ENCODE assay signal across 29 mouse cellular contexts in genomic region chr10:51253439-51253838, GRCm38 (mm10).
DNase-seq lines count a peak whose midpoint lies in the region; ATAC-seq and TF ChIP-seq lines count a peak whose summit lies in the region.
"Had no signal": no experiment of that assay in that cellular context is flagged by ENCODE, and none has a peak within 500 bp of the region (broad histone marks: within the 10 kb centered on the region; RNA-seq: fewer than 3 reads in every experiment).

No protein-coding gene starts in this region.

- DNase-seq in layer of hippocampus, adult 2 months (ENCODE audit: low spot score in 2 of 2): no peak
- no peak for DNase-seq in layer of hippocampus, postnatal 36 days
- peak; percentile 7 for DNase-seq in NIH3T3 (ENCODE audit: low read depth)
- DNase-seq in splenic B cell, adult 2 months (ENCODE audit: low read depth, low spot score): peak; percentile 3
- DNase-seq in left cerebral cortex, adult 9 months (ENCODE audit: low spot score in 2 of 2): no peak
- no peak for DNase-seq in kidney, postnatal 25 days
- DNase-seq: adrenal gland, postnatal 25 days; cerebellum, adult 18-20 months; cerebellum, postnatal 14 days; forebrain, postnatal 0 days; gastrocnemius, postnatal 10 days; kidney, postnatal 36 days; liver; lung, adult 18-20 months; lung, postnatal 4 days; thymus, postnatal 14 days had no signal

- H3K4me1 ChIP-seq in E14TG2a.4 (replicated peaks; ENCODE audit: low read depth, low read length): peaks cover 7% of the 10 kb centered on the region; the same call in 1 of the 2 replicates
- no peaks in the 10 kb centered on the region for H3K4me1 ChIP-seq in hindbrain, embryonic 16.5 days (ENCODE audit: control insufficient read depth, insufficient read depth, low read depth, low read length)
- H3K4me1 ChIP-seq: embryonic facial prominence, embryonic 15.5 days; megakaryocyte, embryonic 14.5 days; neural tube, embryonic 13.5 days; stomach, embryonic 15.5 days had no signal

- no peak for ATAC-seq in hindbrain, embryonic 16.5 days
- ATAC-seq: CD4-positive, CD25-positive, alpha-beta regulatory T cell, adult 4 months; forebrain, postnatal 0 days; hindbrain, postnatal 0 days; intestine, postnatal 0 days; lung, postnatal 0 days; midbrain, embryonic 13.5 days had no signal

- no peaks in the 10 kb centered on the region for H3K27me3 ChIP-seq in E14TG2a.4 (ENCODE audit: insufficient read depth, low read length)
- H3K27me3 ChIP-seq in splenic B cell, adult 2 months (ENCODE audit: control insufficient read depth, insufficient read depth, low read length, poor library complexity, severe bottlenecking): no peaks in the 10 kb centered on the region
- H3K27me3 ChIP-seq in hindbrain, embryonic 16.5 days (replicated peaks; ENCODE audit: control insufficient read depth, insufficient read depth, low read length): no peaks in the 10 kb centered on the region; the same call in none of the 2 replicates
- H3K27me3 ChIP-seq: embryonic facial prominence, embryonic 15.5 days; forebrain, embryonic 12.5 days; megakaryocyte, embryonic 14.5 days; neural tube, embryonic 13.5 days; stomach, embryonic 15.5 days had no signal

- WGBS in hindbrain, embryonic 16.5 days: 95% methylated on average over 1 of the region's 1 CpGs

- H3K4me3 ChIP-seq in layer of hippocampus, adult 2 months: no peak overlapping the region
- no peak overlapping the region for H3K4me3 ChIP-seq in E14TG2a.4 (replicated peaks; ENCODE audit: low read length)
- no peak overlapping the region for H3K4me3 ChIP-seq in hindbrain, embryonic 16.5 days (ENCODE audit: low read length)
- H3K4me3 ChIP-seq: embryonic facial prominence, embryonic 10.5 days; embryonic facial prominence, embryonic 15.5 days; forebrain, embryonic 12.5 days; megakaryocyte, embryonic 14.5 days; midbrain, embryonic 13.5 days; neural tube, embryonic 13.5 days; stomach, embryonic 15.5 days had no signal

- no peaks in the 10 kb centered on the region for H3K36me3 ChIP-seq in E14TG2a.4 (ENCODE audit: insufficient read depth, low read length)
- no peaks in the 10 kb centered on the region for H3K36me3 ChIP-seq in splenic B cell, adult 2 months (ENCODE audit: control insufficient read depth, insufficient read depth, low read length, poor library complexity, severe bottlenecking)
- H3K36me3 ChIP-seq in hindbrain, embryonic 16.5 days (ENCODE audit: control insufficient read depth, insufficient read depth, low read length): no peaks in the 10 kb centered on the region
- H3K36me3 ChIP-seq: embryonic facial prominence, embryonic 10.5 days; embryonic facial prominence, embryonic 15.5 days; forebrain, embryonic 12.5 days; midbrain, embryonic 13.5 days; neural tube, embryonic 13.5 days; stomach, embryonic 15.5 days had no signal

- no peak overlapping the region for H3K9ac ChIP-seq in hindbrain, embryonic 16.5 days (ENCODE audit: low read depth, low read length)
- H3K9ac ChIP-seq: embryonic facial prominence, embryonic 15.5 days; forebrain, embryonic 12.5 days; forebrain, postnatal 0 days; midbrain, embryonic 13.5 days; neural tube, embryonic 13.5 days; stomach, embryonic 15.5 days had no signal

- no peaks in the 10 kb centered on the region for H3K9me3 ChIP-seq in E14TG2a.4 (ENCODE audit: low read length)
- H3K9me3 ChIP-seq in hindbrain, embryonic 16.5 days (ENCODE audit: control insufficient read depth, low read length): no peaks in the 10 kb centered on the region
- H3K9me3 ChIP-seq: embryonic facial prominence, embryonic 10.5 days; embryonic facial prominence, embryonic 15.5 days; forebrain, embryonic 12.5 days; megakaryocyte, embryonic 14.5 days; midbrain, embryonic 13.5 days; neural tube, embryonic 13.5 days; stomach, embryonic 15.5 days had no signal

- no peak overlapping the region for H3K27ac ChIP-seq in layer of hippocampus, adult 2 months
- no peak overlapping the region for H3K27ac ChIP-seq in hindbrain, embryonic 16.5 days (ENCODE audit: low read depth, low read length)
- H3K27ac ChIP-seq: embryonic facial prominence, embryonic 10.5 days; embryonic facial prominence, embryonic 15.5 days; forebrain, embryonic 12.5 days; hindbrain, postnatal 0 days; midbrain, embryonic 13.5 days; neural tube, embryonic 13.5 days; stomach, embryonic 15.5 days had no signal

- no peak overlapping the region for H3K4me2 ChIP-seq in hindbrain, embryonic 16.5 days (ENCODE audit: low read length)
- H3K4me2 ChIP-seq: embryonic facial prominence, embryonic 15.5 days; forebrain, embryonic 12.5 days; midbrain, embryonic 13.5 days; neural tube, embryonic 13.5 days; stomach, embryonic 15.5 days had no signal

- TF ChIP-seq CTCF in layer of hippocampus, adult 2 months (conservative IDR thresholded peaks at IDR 0.05): peak; percentile 22
- peak; percentile 32 for TF ChIP-seq CTCF in E14TG2a.4 (conservative IDR thresholded peaks at IDR 0.05; ENCODE audit: low read length)

Comparison
In these comparisons a context has a peak if more than half of its experiments do, and no peak if none do; other contexts are left out.
1. DNase-seq: peak in NIH3T3 (single experiment) and splenic B cell, adult 2 months (single experiment); none in layer of hippocampus, adult 2 months (0 of 2), layer of hippocampus, postnatal 36 days (0 of 2), left cerebral cortex, adult 9 months (0 of 2) and kidney, postnatal 25 days (0 of 2).